Mouse (Mus musculus) E14TG2a.4 (cell line): Measurements from ENCODE around the gene Nnmt.

Experiments
- H3K27me3 ChIP-seq: 2 replicates; pipeline ENCODE4 v1.6.1; 2014; ENCODE audit warnings: low read length, control low read depth; ENCODE audit not compliant: insufficient read depth
- H3K36me3 ChIP-seq: 2 replicates; pipeline ENCODE4 v1.6.1; 2014; ENCODE audit warnings: low read length, control low read depth; ENCODE audit not compliant: insufficient read depth
- H3K4me1 ChIP-seq: replicated peaks from 2 replicates; pipeline ENCODE4 v1.6.1; 2014; ENCODE audit warnings: low read depth, low read length, control low read depth
- H3K4me3 ChIP-seq: replicated peaks from 2 replicates; pipeline ENCODE4 v1.5.1; 2014; ENCODE audit warnings: mild to moderate bottlenecking, low read length
- H3K9me3 ChIP-seq: 2 replicates; pipeline ENCODE4 v1.6.1; 2014; ENCODE audit warnings: low read length, control low read depth
- CTCF ChIP-seq: conservative IDR thresholded peaks from 2 replicates; pipeline ENCODE4 v1.5.1; 2014; ENCODE audit warnings: low read length
- NANOG ChIP-seq: IDR thresholded peaks from 2 replicates; pipeline ENCODE4 v1.6.1; 2014; ENCODE audit warnings: borderline replicate concordance, low read length, mixed read lengths
- POU5F1 ChIP-seq: IDR thresholded peaks from 2 replicates; pipeline ENCODE4 v1.6.1; 2014; ENCODE audit warnings: low read length, borderline replicate concordance

Nnmt gene

DNA sequence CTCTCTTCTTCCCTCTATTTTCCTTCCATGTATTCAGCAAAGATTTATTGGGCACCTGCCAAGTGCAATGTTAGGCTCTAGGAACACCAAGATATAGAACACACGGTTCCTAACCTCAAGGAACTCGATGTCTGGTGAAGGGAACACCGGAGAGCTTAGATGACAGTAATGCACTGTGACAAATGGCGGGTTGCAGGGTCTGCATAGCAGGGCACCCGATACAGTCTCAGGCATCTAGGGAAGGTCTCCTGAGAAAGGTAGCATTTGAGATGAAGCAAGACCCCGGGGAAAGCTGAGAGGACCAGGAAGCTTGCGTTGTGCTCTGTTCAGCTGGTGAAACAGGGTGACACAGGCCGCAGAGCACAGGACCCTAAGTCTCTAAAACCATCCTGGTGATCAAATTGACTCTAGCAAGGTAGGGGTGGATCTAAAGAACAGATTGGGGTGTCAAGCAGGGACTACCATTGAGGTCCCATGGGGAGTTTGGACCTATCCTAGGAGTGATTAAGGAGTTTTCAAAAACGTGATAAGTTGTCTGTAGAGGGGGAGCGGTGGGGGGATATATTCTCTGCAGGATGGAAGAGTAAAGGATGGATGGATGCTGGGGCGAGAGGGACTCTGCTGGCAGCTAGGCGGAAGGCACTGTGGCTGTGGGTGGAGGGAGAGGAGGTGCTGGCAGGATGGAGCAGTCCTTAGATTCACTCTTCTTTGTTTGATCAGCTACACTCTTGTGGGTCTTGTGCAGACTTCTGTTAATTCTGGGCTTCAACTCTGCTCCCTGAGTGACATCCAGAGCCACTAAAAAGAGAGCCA lies 43.5 kb upstream of the Nnmt start:
- Histone ChIP-seq H3K9me3 (peaks cover 12% of the 10 kb centered on the region), H3K36me3 (no peaks in the 10 kb centered on the region), H3K27me3 (peaks cover 69% of the 10 kb centered on the region), H3K4me1 (peaks cover 30% of the 10 kb centered on the region), H3K4me3 (peak overlapping the region; percentile 57; the same call in 1 of the 2 replicates)
- TF ChIP-seq CTCF (no peak), POU5F1 (no peak), NANOG (no peak)

DNA sequence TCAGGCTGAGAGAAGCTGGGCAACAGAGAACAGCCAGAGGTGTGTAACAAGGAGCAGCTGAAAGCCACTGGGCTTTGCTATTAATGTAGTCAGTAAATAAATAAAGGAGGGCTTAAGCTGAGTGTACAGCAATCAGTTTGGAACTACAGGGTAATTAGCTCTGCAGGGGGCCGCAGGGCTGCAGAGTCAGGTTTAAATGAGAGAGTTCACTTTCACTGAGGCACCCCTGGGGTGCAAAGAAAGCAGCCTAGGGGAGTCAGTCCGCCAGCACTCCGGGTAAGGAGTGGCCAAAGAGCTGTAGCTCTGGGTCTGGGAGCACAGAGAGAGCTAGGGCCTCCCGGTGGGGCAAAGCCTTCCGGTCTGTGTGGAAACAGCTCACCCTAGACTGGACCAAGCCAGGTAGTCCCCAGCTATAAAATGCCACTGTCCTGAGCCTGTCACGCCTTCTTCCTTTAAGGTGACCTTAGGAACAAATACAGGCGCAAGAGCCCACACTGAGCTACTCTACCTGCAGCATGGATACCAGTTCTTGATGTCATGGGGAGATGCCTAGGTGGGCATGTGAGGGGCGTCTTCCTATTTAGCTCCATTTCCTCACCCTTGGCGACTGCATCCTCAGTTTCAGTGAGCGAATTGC lies 42.8 kb upstream of the Nnmt start:
- TF ChIP-seq POU5F1 (no peak), NANOG (peak; percentile 75), CTCF (no peak)
- Histone ChIP-seq H3K27me3 (peaks cover 64% of the 10 kb centered on the region), H3K9me3 (peaks cover 12% of the 10 kb centered on the region), H3K36me3 (no peaks in the 10 kb centered on the region), H3K4me1 (peaks cover 30% of the 10 kb centered on the region), H3K4me3 (no peak overlapping the region)

DNA sequence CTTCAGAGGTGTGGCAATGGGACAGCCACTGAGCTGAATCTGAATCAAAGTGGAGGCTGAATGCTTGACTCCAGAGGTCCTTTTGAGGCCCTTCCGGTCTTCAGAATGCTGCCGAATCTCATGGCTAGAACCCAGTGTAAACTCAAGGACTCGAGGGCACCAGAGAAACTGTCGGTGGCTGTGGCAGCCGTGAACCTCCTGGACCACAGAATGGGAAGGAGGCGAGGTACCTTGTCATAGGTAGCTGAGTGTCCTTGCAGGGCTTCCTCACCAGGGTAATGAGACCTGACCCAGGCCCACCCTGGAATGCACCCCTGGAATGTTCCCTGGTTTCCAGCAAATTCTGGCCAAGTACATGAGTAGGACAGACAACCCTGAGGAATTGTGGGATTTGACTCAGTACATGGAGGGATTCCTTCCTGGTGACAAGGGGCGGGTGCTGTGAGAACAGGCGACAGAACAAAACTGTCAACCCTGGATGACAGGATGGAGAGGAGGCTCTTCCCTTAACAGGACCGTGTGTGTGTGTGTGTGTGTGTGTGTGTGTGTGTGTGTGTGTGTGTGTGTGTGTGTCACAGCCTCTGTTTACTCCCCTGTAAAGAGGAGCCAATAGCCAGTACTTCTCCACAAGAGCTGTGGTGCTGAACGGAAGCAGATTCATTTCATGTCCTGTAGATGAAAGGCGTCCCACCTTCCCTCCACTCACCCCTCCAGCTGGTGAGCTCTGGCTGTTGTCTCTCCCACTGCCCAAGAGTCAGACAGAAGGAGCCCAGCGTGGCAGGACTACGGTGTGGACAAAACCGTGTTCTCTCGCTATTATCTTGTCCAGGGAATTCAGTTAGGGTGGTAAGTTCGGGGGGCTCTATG lies 42.1 kb upstream of the Nnmt start:
- TF ChIP-seq POU5F1 (no peak), NANOG (no peak), CTCF (no peak)

GRCm38 (mm10) chr9:48646251-48646650 lies 41.3 kb upstream of the Nnmt start:
- TF ChIP-seq CTCF, result peak; percentile 85
- no peak for TF ChIP-seq NANOG
- TF ChIP-seq POU5F1, result no peak
- no peaks in the 10 kb centered on the region for H3K36me3 ChIP-seq
- peaks cover 61% of the 10 kb centered on the region for H3K27me3 ChIP-seq
- no peak overlapping the region for H3K4me3 ChIP-seq
- H3K9me3 ChIP-seq, result peaks cover 12% of the 10 kb centered on the region
- H3K4me1 ChIP-seq, result peaks cover 30% of the 10 kb centered on the region

More for the DNA sequence above, 42.1 kb upstream of the Nnmt start:
- H3K27me3 ChIP-seq, result peaks cover 61% of the 10 kb centered on the region
- no peak overlapping the region for H3K4me3 ChIP-seq
- no peaks in the 10 kb centered on the region for H3K36me3 ChIP-seq
- H3K9me3 ChIP-seq, result peaks cover 12% of the 10 kb centered on the region
- H3K4me1 ChIP-seq, result peaks cover 30% of the 10 kb centered on the region

DNA sequence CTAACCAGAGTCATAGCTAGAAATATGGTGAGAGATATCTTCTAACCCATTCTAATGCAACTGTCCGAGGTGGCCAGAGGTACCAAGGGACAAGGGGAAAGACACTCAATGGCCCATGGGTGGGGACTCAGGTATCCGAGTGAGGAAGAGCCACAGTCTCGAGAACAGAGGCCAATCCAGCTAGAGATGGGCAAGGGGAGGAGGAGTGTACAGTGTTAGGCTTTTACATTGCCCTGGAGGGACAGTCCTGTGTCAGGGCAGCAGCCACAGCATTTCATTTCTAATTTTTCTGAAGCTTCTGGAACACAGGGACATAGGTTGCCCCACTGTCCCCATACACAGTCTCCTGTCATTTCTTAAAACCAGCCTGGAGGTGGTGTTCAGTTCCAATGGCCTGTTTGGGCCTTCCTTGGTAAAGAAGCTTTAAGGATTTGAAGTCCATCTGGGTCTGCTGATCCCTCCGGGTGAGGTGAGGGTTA lies 40.7 kb upstream of the Nnmt start:
- Histone ChIP-seq H3K36me3 (no peaks in the 10 kb centered on the region), H3K4me1 (peaks cover 30% of the 10 kb centered on the region), H3K27me3 (peaks cover 57% of the 10 kb centered on the region), H3K9me3 (peaks cover 12% of the 10 kb centered on the region), H3K4me3 (no peak overlapping the region)
- no peak for TF ChIP-seq POU5F1
- no peak for TF ChIP-seq NANOG
- TF ChIP-seq CTCF, result no peak

DNA sequence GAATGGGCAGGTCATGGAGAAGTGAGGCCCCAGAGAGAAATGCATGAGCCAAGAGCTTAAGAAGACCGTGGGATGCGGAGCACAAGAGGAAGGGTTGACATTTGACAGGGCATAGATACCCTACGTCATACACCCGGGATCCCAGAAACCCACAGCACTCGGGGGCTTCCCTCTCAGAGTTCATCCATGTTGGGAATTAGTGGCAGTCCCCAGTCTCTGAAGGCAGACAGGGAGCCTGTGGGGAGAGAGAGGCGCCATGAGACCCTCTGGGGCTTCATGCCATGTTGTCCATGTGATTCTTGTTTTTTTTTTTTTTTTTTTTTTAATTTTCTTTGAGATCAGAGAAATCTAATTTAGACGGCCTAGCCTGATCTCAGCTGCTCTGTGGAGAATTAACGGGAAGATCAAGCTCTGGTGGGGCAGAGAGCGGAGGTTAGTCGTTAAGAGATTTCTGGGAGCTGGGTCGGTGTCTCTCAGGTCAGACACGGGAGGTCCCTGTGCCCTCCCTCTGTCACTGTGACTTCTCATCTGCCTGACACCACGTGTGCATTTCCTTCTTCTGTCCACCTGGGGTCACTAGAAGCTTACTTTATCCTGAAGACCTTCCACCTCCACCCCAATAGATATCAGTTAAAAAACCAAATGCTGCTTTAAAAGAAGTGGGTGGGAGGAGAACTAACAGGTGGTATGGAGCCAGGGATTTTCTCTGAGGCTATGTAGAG lies 40.1 kb upstream of the Nnmt start:
- peaks cover 12% of the 10 kb centered on the region for H3K9me3 ChIP-seq
- peaks cover 28% of the 10 kb centered on the region for H3K4me1 ChIP-seq
- TF ChIP-seq NANOG (no peak), POU5F1 (no peak), CTCF (peak; percentile 30)
- H3K27me3 ChIP-seq, result peaks cover 51% of the 10 kb centered on the region
- no peaks in the 10 kb centered on the region for H3K36me3 ChIP-seq
- H3K4me3 ChIP-seq, result no peak overlapping the region

GRCm38 (mm10) chr9:48644376-48644775 lies 39.4 kb upstream of the Nnmt start:
- TF ChIP-seq NANOG (no peak), POU5F1 (no peak), CTCF (peak; percentile 28; the same call in 1 of the 2 replicates)
- peaks cover 45% of the 10 kb centered on the region for H3K27me3 ChIP-seq
- peaks cover 21% of the 10 kb centered on the region for H3K4me1 ChIP-seq

More at GRCm38 (mm10) chr9:48644376-48644775, 39.4 kb upstream of the Nnmt start:
- H3K4me3 ChIP-seq, result no peak overlapping the region
- H3K36me3 ChIP-seq, result no peaks in the 10 kb centered on the region
- H3K9me3 ChIP-seq, result peaks cover 12% of the 10 kb centered on the region
